Mouse (Mus musculus): Measurements from ENCODE around the gene Mgat3.

The Mgat3 gene

DNA sequence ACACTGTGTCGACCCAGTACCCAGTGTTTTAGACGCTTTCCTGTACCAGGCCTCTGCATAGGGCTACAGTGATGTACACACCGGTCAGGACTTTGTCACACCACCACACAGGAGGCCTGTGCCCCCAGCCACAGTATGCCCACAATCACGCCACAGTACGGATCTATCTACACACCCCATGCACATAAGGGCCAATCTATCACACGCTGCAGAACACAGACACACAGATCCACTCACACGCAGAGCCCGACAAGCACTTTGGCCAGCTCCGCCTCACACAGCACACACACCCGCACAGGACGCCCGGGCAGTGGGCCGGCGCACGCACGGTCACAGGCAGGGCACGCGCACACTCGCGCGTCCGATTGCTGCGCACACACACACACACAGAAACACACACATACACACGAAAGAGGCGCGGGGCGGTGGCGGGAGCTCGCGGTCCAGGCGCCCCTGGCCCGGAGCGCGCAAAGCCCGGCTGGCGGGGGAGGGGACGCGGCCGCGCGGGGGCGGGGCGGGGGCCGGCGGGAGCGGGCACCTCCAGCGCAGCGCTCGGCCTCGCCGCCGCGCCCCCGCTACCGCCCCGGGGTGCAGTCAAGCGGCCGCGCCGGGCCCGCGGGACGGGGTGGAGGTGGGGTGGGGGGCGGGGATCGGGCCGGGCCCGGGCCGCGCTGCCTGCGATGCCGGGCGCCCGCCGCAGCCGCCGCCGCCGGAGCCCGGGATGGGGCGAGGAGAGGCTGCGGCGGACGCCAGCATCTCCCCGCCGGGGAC is at the start of gene Mgat3:
Gene Mgat3, plus strand, starts transcription at position 721 of the 771 bp plus-strand sequence.
- peak; percentile 62 for DNase-seq

DNA sequence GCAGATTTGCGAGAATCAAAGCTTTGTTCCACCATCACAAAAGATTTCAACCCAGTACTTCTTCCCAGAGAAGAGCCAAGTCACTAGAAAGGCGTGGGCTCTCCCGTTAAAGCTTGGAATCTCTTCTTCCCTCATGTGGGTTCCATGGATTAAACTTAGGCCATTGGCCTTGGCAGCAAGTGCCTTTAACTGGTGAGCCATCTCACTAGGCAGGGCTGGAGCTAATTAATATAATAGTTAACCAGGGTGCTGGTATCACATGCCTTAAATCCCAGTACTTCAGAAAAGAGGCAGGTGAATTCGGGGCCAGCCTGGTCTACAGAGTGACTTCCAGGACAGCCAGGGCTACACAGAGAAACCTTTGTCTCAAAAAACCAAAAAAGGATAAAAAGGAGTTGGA is 48.9 kb upstream of the Mgat3 start:
- no peak for DNase-seq

DNA sequence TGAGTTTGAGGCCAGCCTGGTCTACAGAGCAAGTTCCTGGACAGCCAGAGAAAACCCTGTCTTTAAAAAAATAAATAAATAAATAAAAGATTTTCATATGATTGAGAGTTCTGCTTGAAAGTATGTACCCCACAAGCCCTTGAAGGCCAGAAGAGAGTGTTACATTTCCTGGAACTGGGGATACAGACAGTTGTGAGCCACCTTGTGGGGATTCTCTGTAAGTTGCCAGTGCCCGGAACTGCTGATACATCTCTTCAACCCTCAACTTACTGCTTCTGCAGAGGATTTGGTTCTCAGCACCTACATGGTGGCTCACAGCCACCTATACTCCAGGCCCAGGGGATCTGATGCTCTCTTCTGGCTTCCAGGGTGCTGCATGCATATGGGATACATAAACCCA is 46.3 kb upstream of the Mgat3 start:
- no peak for DNase-seq

DNA sequence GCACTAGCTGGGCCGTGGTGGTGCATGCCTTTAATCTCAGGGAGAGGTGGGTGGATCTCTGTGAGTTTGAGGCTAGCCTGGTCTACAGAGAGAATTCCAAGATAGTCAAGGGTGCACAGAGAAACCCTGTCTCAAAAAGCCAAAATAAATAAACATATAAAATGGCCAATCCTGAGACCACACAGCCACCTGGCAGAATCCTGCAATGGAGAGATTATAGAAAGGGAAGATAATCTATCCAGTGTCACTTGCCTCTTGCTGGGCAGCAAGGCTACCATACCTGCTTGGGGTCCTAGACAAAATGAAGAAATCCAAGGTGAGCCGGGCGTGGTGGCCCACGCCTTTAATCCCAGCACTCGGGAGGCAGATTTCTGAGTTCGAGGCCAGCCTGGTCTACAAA is 43.5 kb upstream of the Mgat3 start:
- no peak for DNase-seq

DNA sequence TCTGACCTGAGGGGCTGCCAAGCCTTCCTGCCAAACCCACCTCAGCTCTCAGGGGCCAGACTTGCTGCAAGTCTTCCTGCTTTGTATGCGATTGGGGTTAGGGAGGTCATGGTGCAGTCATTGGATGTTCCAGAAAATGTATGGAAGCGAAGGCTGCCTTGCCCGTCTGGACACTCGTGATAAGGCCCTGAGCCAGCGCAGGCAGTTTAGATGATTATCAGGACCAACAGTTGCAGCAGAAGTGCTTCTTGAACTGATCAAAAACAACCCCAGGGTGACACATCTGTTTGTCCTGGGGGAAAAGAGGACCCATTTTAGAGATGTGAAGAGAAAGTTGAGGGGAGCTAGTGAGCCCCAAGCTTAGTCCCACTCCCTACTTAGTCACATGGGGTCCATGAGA is 42.8 kb upstream of the Mgat3 start:
- no peak for DNase-seq

DNA sequence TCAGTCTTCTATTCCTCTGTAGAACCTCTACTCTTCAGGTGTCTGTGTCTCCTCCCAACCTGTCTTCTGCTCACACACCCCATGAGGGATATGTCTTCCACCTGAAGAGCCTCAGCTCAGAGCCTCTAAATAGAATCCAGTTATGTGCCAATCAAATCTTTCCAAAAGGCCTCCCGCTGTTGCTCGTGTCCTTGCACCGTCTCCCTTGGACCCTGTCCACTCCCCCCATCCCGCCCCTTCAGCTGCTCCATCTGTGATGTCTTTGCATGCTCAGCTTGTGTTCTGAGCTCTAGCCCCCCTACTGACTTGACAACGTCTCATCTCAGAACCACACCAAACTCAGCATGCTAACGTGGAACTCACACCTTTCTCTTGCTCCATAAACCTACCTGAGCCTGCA is 42.1 kb upstream of the Mgat3 start:
- no peak for DNase-seq

DNA sequence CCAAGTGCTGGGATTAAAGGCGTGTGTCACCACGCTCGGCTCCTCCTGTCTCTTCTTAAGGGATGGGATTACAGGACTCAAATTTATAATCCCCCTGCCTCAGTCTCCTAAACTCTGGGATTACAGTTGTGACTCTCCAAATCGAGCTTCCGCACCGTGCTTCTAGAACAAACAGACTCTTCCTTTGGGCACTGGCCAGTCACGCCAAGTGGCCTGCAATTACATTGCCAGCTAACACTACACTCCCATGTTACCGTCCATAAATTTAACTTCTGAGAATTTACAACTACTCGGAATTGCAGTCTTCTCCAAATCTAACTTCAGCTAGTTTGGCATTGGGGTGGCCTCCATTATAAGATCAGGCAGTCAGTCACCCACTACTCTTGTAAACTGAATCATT is 41.1 kb upstream of the Mgat3 start:
- DNase-seq: no peak

DNA sequence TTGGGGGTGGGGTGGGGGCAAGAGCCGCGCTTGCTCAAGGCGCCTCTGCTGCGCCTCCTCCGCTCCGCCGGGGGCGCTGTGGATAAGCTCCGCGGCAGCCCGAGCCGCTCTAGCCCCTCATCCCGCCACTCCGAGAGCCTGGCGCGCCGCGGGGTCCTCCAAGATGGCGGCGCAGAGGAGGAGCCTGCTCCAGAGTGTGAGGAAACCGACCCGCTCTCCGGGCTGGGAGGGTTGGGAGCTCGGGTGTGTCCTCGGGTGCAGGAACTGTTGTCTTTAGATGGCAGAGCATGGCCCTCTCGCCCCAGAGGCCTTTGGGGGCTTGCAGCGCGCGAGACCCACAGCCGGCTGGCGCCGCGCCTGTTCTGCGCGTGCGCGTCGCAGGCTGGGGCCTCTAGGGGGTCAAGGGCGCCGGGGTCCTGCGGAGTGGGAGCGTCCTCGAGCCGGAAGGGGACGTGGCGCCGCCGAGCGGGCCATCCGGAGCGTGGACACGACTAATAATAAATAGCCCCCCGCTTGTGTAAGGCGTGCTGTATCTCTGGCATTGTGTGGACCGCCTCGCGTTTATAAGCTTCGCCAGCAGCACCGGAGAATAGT is 40.4 kb upstream of the Mgat3 start, which contains the start of gene Tab1:
Gene Tab1, plus strand, starts transcription at position 135 of the 594 bp plus-strand sequence.
- peak; percentile 93 for DNase-seq

DNA sequence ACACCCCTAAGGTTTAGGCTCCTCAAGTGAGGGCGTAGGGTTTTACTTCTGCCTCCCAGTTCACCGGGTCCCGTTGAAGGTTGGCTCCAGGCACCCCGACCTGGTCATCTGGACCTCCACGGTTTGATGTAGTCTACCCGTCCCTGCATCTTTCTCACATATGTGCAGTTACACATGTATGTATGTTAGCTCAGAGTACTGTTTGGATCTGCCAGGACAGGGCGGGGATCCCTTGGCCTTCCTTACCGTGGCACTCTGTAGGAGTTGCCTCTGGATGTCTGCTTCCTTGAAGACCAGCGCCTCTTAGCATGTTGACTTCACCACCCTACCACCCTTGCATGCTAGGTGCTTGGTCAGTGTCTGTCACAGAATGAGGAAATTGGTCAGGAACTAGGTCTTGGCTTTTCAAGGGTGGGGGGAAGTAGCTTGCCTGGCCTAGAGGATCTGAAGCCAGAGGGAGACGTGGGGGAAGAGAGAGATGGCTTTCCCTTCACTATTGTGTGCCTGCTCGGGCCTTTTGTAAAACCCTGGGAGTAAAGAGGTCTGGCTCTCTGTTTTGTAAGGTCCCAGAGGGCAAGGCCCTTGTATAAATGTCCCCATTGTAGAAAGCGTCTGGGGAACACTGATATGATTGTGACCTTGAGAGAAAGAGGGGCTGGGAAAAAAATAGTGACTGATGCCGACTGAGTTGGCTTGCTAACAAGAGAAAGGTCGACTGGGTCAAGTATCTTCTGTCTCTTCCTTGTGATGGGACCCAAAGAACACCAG is 39.7 kb upstream of the Mgat3 start:
- no peak for DNase-seq

DNA sequence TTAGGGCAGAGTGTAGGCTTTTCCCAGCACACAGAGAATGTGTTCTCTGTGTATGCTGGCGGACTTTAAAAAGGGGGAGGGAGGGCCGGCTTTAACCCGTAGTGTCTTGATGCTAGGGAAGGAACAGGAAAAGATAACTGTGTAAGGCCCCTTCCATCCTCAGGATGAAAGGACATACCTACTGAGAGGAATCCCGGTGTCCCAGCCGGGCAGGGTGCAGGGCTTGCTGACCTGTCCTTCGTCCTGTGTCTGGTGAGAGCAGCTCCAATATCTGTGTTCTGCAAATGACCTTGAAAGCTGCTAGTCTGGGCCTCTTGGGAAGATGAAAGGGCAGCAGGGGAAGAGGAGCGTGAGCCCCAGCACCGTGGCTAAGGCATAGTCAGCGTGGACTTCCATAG is 39.1 kb upstream of the Mgat3 start:
- DNase-seq: no peak

DNA sequence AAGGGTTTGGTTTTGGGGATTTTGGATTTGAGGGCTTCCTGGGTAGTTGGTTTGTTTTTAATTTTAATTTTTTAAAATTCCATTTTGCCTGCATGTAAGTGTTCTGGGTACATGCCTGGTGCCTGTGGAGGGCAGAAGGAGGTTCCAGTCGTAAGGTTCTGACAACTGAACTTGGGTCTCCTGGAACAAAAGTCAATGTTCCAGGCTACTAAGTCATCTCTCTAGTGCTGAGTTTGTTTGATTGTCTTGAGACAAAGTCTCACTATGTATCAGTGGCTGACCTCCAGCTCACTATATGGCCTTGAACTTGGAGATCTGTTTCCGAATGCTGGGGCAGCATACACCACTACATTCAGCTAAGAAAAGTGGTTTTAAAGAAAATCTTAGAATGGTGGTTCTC is 38.0 kb upstream of the Mgat3 start:
- no peak for DNase-seq

DNA sequence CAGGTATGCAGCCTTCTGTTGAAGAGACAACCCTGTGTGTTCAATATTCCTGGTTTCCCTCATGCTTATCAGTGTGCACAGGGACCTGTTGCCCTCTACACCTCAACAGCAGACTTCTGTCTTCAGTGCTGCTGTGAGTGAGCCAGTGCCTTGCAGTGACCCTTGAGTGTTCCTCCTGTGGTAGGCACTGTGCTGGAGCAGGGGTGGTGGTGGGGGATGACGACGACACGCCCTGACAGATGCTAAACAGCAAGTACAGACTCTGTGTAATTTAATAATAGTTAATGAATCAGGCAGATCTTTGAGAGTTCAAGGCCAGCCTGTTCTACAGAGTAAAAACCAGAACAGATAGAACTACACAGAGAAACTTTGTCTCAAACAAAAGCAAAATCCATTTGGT is 36.9 kb upstream of the Mgat3 start:
- DNase-seq: no peak

DNA sequence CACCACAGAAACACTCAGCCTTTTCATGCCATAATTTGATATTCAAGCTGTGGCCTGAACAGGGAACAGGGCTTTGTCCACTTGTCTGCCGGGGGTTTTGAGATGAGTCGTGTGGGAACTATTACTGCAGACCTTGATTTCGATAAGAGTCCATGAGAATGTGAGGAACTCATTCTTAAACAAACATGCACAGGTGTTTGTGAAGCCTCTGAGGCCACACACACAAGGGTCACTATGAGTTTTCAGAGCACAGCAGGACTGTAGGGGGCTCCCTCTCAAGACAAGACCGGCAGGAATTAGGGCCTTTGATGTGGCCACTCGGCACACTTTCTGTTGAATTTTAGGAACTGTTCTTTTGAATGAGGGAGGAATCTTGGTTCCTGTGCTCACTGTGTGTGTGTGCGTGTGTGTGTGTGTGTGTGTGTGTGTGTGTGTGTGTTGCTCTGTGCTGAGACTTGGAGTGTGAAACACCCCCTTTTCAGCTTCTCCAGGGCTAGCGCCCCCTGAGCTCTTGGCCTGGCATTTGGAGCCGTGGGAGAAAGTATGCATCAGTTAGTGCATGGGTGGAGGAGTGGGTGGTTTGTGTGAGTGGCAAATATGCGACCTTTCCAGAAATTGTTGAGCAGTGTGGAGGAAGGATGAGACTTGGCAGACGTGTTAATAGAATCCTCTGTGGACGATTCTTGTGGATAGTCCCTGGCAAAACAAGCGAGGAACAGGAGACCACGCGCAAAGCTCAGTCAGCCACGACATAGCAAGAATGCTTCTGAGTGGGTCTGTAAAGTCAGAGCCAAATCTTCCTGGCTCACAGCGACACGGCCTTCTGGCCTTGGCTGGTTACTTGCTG is 35.4 kb upstream of the Mgat3 start:
- no peak for DNase-seq

DNA sequence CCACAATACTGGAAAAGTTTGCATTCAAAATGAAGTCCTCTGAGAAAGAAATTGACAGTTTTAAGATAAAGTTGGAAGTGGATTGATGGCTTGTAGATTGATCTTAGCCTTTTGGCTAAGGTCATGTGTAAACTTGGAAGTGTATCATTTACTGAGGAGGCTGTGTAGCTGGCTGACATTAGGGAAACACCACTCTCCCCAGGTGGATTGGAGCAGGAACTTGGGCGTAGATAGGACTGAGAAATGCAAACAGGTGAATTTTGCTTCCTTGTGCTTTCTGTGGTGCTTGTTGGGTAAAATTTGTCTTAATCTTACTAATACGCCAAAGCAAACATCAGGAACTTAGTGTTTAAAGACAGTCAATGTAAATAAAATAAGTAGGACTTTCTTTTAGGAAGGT is 33.2 kb upstream of the Mgat3 start:
- DNase-seq: no peak

DNA sequence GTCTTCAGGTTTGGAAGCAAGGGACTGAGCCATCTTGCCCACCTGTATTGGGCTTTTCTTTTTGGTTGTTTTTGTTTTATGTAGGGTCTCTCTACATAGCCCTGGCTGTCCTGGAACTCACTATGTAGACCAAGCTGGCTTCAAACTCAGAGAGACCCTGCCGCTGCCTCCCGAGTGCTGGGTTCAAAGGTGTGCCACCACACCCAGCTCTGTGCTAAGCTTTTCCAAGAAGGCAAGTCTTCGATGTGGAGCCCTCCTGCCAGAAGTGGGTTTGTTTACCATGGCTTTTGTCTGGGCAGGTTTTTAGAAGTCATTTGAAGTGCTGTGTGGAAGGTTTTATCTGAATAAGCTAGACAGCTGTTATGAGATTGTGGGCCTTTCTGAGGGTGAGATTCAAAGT is 32.6 kb upstream of the Mgat3 start:
- no peak for DNase-seq

DNA sequence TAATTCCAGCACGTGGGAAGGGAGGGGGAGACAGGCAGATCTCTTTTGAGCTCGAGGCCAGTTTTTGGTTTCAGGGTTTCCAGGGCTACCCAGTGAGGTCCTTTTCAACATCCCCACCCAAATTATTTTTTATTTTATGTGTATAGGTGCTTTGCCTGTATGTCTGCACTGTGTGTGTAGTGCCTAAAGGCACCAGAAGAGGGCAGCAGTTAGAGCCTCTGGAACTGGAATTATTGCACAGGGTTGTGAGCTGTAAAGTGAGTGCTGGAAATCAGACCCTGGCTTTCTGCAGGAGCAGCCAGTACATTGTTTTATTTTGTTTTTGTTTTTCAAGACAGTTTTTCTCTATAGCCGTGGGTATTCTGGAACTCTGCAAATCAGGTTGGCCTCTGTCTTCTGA is 31.4 kb upstream of the Mgat3 start:
- no peak for DNase-seq

DNA sequence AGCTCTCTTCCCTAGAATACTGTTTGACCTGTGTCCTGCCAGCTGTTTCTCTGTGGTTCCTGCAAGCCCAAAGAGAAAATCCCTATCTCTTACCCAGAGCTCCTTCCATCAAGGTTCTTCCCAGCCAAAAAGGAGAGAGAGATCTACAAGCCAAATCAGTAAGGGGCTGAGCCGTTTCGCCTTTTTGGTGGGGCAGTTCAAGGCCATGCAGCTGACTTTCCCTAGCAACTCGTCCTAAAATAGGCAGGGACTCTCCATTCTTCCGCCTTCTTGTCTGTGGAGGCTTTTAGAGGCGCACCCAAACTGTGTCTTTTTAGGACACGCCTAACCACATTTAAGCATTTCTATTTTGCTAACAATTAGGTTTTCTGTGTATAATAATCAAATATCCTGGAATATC is 29.8 kb upstream of the Mgat3 start:
- no peak for DNase-seq

DNA sequence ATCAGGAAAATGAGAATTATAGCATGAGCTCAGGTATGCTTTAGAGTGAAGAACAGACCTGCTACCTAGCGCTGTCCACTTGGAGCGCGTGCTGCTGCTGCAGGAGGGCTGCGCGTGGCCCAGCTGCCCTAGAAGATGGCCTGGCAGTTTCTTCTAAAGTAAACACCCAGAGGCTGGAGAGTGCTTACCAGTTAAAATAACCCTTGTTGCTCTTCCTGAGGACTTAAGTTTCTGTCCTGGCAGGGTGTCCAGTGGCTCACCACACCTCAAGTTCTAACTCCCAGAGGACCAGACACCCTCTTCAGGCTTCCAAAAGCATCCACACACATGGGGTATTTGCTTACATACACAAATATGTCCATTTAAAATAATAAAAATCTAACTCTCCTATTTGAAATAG is 28.1 kb upstream of the Mgat3 start:
- no peak for DNase-seq

DNA sequence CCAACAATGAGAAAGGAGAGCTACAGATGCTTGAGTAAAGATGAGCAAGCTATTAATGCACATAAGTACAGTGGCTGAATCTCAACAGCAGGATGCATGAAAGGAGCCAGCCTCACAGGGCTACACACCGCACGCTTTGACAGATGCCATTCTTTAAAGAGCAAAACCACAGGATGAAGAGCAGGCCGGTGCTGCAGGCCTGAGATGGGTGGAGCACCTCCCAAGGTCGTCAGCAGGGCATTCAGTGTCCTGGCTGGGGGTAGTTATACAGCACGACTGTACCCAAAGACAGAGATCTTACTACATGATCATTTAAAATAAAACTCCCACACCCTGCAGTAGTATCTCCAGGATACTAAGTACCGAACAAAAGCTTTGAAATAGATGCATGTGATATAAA is 27.4 kb upstream of the Mgat3 start:
- DNase-seq: no peak

DNA sequence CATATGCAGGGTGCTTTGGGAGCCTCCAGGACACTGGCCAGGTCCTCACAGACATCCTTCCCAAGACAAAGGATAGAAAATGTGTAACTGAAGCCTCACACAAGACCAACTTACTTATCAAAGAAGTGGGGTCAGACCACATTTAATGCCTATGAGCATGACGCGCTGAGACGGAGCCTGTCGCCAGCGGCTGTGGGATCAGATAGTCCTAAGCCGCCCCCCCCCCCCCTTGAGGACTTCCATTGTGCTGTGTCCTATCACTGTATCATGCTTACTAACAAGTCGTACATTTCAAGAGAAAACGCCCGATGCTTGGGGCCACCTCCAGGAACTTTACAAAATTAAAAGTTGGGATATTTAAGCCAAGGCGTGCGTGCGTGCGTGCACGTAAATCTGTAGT is 26.4 kb upstream of the Mgat3 start:
- no peak for DNase-seq

DNA sequence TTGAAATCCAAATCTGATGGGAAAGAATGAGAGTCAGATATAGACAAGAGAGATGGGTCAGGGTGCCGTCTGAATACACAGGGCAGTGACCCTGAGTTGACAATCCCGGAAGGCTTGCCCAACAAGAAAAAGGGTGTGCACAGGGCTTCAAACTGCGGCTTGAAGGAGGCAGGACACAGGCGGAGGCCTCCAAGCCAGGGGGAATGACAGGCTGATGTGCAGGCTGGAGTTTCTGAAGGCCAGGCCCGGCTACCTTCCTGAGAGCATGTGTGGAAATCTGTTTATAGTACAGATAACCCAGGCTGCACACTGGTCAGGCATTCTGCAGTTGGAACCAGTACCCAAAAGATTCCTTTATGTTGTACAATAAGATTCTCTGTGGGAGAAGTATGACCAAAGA is 26.0 kb upstream of the Mgat3 start:
- no peak for DNase-seq

DNA sequence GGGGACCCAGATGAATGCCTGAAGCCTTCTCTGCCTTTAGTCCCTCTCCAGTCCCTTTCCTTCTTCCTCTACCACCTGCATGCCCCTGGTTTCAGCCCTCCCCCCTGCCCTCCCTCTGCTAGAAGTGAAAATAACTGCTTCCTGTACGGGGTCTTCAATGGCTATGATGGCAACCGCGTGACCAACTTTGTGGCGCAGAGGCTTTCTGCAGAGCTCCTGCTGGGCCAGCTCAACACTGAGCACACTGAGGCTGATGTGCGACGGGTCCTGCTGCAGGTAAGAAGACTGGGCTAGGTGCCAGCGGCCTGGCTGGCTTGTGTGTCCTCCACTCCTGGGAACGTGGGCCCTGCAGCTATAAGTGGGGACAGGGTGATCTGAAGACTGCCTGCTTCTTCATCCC is 25.0 kb upstream of the Mgat3 start:
- no peak for DNase-seq

DNA sequence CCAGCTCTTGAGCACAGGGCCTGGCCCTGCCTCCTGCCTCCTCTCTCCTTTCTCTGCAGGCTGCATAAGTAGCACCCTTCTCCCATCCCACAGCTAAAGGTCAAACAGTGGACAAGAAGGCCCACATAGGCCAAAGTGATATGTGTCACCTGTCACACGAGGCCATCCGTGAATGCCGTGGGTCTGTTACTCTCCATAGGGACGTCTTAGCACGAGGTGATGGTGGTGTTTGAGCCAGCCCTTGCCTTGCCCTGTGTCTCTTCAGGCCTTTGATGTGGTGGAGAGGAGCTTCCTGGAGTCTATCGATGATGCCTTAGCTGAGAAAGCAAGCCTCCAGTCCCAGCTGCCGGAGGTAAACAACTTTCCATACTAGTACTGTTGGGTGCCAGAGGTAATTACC is 24.0 kb upstream of the Mgat3 start:
- DNase-seq: no peak

All from right cerebral cortex, postnatal 4 days (tissue).